Mouse (Mus musculus) liver, postnatal 0 days (tissue): ENCODE data around the gene Fcrls. TPM values are rescaled to one million over a fixed set of nuclear protein-coding genes. Genes with fewer than 3 reads are reported as not detected.

Experiments used
- ATAC-seq: fragments of 200-750 bp; cut with Nextera tagmentation; 2 replicates; pipeline ENCODE4 v1.8.0; 2017; ENCODE audit warnings: mild to moderate bottlenecking, moderate library complexity
- DNase-seq: peaks from one replicate; pipeline ENCODE4 v3.0.0-alpha.2; 2016
- H3K27ac ChIP-seq: fragments of 300-500 bp; sonication (generic); 2 replicates; pipeline ENCODE4 v1.5.1; 2014; ENCODE audit warnings: antibody characterized with exemption, moderate library complexity, mild to moderate bottlenecking, low read depth
- H3K27me3 ChIP-seq: fragments of 300-500 bp; sonication (generic); 2 replicates; pipeline ENCODE4 v1.6.1; 2014; ENCODE audit warnings: low read length, control low read depth, mixed read lengths; ENCODE audit not compliant: insufficient read depth
- H3K36me3 ChIP-seq: fragments of 300-500 bp; sonication (generic); replicated peaks from 2 replicates; pipeline ENCODE4 v1.6.1; 2014; ENCODE audit warnings: mild to moderate bottlenecking, control low read depth, low read length, moderate library complexity, mixed read lengths; ENCODE audit not compliant: insufficient read depth
- H3K4me1 ChIP-seq: fragments of 300-500 bp; sonication (generic); 2 replicates; pipeline ENCODE4 v1.6.1; 2014; ENCODE audit warnings: antibody characterized with exemption, mild to moderate bottlenecking, control low read depth; ENCODE audit not compliant: insufficient read depth
- H3K4me2 ChIP-seq: fragments of 300-500 bp; sonication (generic); 2 replicates; pipeline ENCODE4 v1.6.1; 2014; ENCODE audit warnings: low read depth, mild to moderate bottlenecking, low read length, moderate library complexity, mixed read lengths
- H3K4me3 ChIP-seq: fragments of 300-500 bp; sonication (generic); 2 replicates; pipeline ENCODE4 v1.5.1; 2014; ENCODE audit warnings: low read depth, low read length
- H3K9ac ChIP-seq: fragments of 300-500 bp; sonication (generic); replicated peaks from 2 replicates; pipeline ENCODE4 v1.6.1; 2014; ENCODE audit warnings: mild to moderate bottlenecking, moderate library complexity
- H3K9me3 ChIP-seq: fragments of 300-500 bp; sonication (generic); 2 replicates; pipeline ENCODE4 v1.6.1; 2016; ENCODE audit warnings: mild to moderate bottlenecking, control low read depth, low read length, mixed read lengths
- CTCF ChIP-seq: sonication (generic); IDR thresholded peaks from 2 replicates; pipeline ENCODE4 v1.5.1; 2016; ENCODE audit warnings: antibody characterized with exemption, low read depth
- WGBS: fragments of 180-500 bp; shearing (Covaris S2); extraction: QIAGEN DNeasy Blood & Tissue Kit; methylation state at CpG from one replicate; pipeline ENCODE4 v1.1.7; 2014; ENCODE audit not compliant: insufficient replicate concordance; 5-methylcytosine and 5-hydroxymethylcytosine counted together
- polyA plus RNA-seq: library from polyadenylated mRNA; unstranded; fragments of >200 nt; fragmentation: Nextera tagmentation; extraction: Ambion mirVana; gene quantifications from 2 replicates; pipeline ENCODE4 v1.2.1, GENCODE M21; 2015

Fcrls gene
- polyA plus RNA-seq, 1 experiment from 2014 or later: 0.16 TPM

DNA sequence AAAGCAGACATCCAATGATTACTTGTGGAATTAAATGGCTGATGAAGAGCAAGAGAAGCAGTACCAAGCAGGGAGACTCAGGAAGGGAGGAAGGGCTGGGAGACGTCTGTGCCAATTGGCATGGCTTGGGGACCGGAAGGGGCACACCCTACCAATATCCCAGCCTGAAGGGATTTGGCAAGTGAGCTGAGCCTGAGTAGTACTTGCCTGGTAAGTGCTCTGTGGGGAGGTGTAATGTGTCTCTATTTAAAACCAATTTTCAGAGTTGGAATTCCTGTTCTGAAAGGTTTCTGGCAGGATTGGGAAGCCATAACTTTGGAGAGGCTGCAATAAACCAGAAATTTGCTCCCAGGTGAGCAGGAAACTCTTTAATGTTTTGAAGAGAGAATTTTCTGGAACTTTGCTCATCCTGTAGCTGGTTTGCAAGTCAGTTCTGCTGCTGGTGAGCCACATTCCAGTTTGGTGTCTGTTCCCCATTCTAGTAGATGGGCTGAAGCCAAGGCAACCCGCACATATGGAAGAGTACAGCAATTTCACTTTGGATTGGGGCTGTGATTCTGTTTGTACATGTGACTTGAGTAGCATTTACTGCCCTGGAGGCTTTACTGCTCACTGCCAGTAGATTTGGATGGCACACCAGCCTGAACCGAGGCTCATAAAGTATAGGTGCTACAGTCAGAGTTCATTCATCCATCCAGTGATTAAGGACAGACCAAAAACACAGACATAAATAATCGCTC lies 57.0 kb downstream of the Fcrls start:
- Histone ChIP-seq H3K4me3 (no peak overlapping the region), H3K4me2 (no peak overlapping the region), H3K27ac (no peak overlapping the region), H3K9me3 (no peaks in the 10 kb centered on the region), H3K27me3 (no peaks in the 10 kb centered on the region), H3K9ac (no peak overlapping the region), H3K36me3 (no peaks in the 10 kb centered on the region), H3K4me1 (no peaks in the 10 kb centered on the region)
- peak; percentile 3 for DNase-seq
- no peak for ATAC-seq
- 82% methylated on average over 5 of the region's 5 CpGs for WGBS
- TF ChIP-seq CTCF: no peak

Other genes with a start within 250 kb of the Fcrls start
- 0.67 and 0.73 TPM in 2 replicates for gene Kirrel, start 89.0 kb downstream of the Fcrls start, polyA plus RNA-seq
- gene Cd5l, start 94.1 kb upstream of the Fcrls start, polyA plus RNA-seq: 64.4 and 70.9 TPM in 2 replicates
- 0.95 and 1.7 TPM in 2 replicates for gene Fcrl1, start 112.6 kb upstream of the Fcrls start, polyA plus RNA-seq
- not detected in 2 replicates for gene Fcrl5, start 172.0 kb upstream of the Fcrls start, polyA plus RNA-seq